Mouse (Mus musculus): Measurements from ENCODE around the gene Taf5l.

DNA sequence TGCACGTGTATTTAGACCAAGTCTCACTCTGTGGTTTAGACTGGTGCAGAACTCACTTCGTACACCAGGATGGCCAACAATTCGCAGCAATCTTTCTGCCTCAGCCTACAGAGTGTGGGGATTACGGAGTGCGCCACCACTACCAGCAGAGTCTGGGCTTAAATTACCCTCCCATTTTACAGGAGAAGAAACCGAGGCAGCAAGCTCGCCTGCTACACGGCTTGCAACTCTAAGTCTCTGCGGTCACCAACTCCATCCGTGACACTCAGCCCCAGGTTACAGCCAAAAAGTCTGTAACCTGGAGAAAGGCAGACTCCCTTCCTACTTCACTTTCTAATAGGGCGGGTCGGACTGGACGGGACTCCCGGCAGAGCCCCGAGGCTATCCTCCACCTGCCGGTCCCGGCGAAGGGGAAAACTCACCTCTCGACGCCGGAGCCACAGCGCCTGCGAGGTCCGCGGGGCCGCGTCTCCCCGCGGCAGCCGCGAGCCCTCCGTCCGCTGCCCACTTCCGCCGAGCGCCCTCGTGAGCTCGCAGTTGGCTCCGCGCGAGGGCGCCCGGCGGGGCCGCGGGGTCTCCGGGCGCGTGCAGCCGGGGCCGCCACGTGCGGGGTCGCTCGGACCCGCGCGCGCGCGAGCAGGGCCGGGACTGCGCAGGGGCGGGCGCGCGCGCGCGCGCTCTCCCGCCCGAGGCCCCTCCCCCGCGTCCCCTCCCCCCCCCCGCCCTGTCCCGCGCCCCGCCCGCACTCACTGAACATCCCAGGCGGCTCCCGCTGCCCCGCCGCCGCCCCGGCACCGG, 559 bp downstream of the Taf5l start:
- TF ChIP-seq CTCF (IDR thresholded peaks at IDR 0.05; ENCODE audit: insufficient read depth, low read length) (no peak), POLR2A (IDR thresholded peaks at IDR 0.05; ENCODE audit: borderline replicate concordance, extremely low read depth, low read depth, low read length) (no peak)
